Mouse (Mus musculus) forebrain, postnatal 0 days (tissue): ENCODE measurements at regions not wholly inside any gene's neighbourhood (a gene's known extent, or its start where the extent isn't known, plus 50 kb on each side); places are given as distances from the start of the nearest gene placed in this dataset.
A peak's percentile ranks its signal among the peaks of the same experiment; 100 is the strongest.

Experiments
- ATAC-seq: fragments of 200-750 bp; cut with Nextera tagmentation; 2 replicates; pipeline ENCODE4 v1.8.0; 2017; ENCODE audit warnings: mild to moderate bottlenecking, moderate library complexity
- DNase-seq: peaks from one replicate; pipeline ENCODE4 v3.0.0-alpha.2; 2015
- H3K27ac ChIP-seq: fragments of 300-500 bp; sonication (generic); 2 replicates; pipeline ENCODE4 v1.5.1; 2014; ENCODE audit warnings: low read depth, mild to moderate bottlenecking, antibody characterized with exemption, low read length, moderate library complexity, mixed read lengths
- H3K27me3 ChIP-seq: fragments of 300-500 bp; sonication (generic); 2 replicates; pipeline ENCODE4 v1.6.1; 2014; ENCODE audit warnings: mild to moderate bottlenecking, low read length, mixed read lengths; ENCODE audit not compliant: insufficient read depth
- H3K36me3 ChIP-seq: fragments of 300-500 bp; sonication (generic); 2 replicates; pipeline ENCODE4 v1.6.1; 2014; ENCODE audit warnings: mild to moderate bottlenecking, moderate library complexity; ENCODE audit not compliant: insufficient read depth
- H3K4me1 ChIP-seq: fragments of 300-500 bp; sonication (generic); 2 replicates; pipeline ENCODE4 v1.6.1; 2014; ENCODE audit warnings: antibody characterized with exemption; ENCODE audit not compliant: insufficient read depth
- H3K4me2 ChIP-seq: fragments of 300-500 bp; sonication (generic); 2 replicates; pipeline ENCODE4 v1.6.1; 2014; ENCODE audit warnings: low read depth, mild to moderate bottlenecking, moderate library complexity
- H3K4me3 ChIP-seq: fragments of 300-500 bp; sonication (generic); 2 replicates; pipeline ENCODE4 v1.5.1; 2014; ENCODE audit warnings: low read depth, low read length, mixed read lengths
- H3K9ac ChIP-seq: fragments of 300-500 bp; sonication (generic); 2 replicates; pipeline ENCODE4 v1.6.1; 2014; ENCODE audit warnings: mild to moderate bottlenecking
- H3K9me3 ChIP-seq: fragments of 300-500 bp; sonication (generic); 2 replicates; pipeline ENCODE4 v1.6.1; 2016; ENCODE audit warnings: low read length
- CTCF ChIP-seq: sonication (generic); IDR thresholded peaks from 2 replicates; pipeline ENCODE4 v1.5.1; 2016; ENCODE audit warnings: antibody characterized with exemption, control low read depth, low read depth
- WGBS: fragments of 180-500 bp; shearing (Covaris S2); extraction: QIAGEN DNeasy Blood & Tissue Kit; methylation state at CpG from one replicate; pipeline ENCODE4 v1.1.7; 2014; 5-methylcytosine and 5-hydroxymethylcytosine counted together

DNA sequence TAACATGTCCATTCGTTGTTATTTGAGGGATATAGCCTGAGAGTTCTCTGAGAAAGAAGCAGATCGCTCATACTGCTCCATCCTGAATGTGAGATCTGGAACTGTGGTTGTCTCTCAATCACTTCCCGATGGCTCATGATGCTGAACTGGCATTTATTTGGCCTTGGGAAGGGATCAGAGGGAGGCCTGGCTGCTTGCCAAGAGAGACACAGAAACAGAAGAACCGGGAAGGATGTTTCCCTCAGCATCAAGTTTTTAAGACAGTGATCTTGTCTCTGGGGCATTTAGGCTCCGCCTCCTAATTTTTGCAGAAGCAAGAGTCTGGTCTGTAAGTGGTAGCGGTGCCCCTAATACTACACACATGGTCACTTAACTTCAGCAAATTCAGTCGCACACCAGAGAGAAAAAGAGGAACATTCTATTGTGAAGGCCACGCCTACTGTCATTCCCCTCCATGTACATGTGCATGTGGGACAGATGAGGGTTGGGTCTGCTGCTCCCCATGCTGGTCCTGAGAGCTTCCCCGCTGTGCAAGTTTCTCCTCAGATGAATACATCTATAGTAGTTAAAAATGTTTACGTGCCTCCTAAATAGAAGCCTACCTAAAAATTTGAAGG lies 290.2 kb upstream of the Rsrc1 start:
- ATAC-seq (no peak), DNase-seq (no peak)
- Histone ChIP-seq H3K9me3 (no peaks in the 10 kb centered on the region), H3K4me3 (no peak overlapping the region), H3K27ac (no peak overlapping the region), H3K4me2 (no peak overlapping the region), H3K9ac (no peak overlapping the region), H3K4me1 (no peaks in the 10 kb centered on the region), H3K27me3 (no peaks in the 10 kb centered on the region), H3K36me3 (no peaks in the 10 kb centered on the region)
- WGBS: 79% methylated on average over 10 of the region's 10 CpGs
- no peak for TF ChIP-seq CTCF

DNA sequence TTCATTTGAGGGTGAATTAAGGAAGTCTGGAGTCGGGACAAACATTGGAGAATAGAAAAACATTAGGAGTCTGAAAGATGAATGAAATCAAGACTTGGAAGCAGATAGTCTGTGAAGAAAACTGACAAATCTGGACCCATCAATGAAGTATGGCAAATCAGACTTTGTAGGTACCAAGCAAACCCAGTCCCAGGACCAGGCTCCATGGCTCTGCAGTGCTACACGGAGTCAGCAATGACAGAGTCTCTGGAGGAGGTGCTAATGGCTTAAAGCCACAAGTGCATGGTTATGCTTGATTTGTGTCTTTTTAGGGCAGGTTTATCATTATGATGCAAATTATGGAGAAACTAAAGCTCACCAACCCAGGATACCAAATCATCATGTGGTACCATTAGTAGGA lies 286.1 kb upstream of the Rsrc1 start:
- Histone ChIP-seq H3K4me2 (no peak overlapping the region), H3K9me3 (no peaks in the 10 kb centered on the region), H3K27me3 (no peaks in the 10 kb centered on the region), H3K27ac (no peak overlapping the region), H3K4me1 (no peaks in the 10 kb centered on the region), H3K36me3 (no peaks in the 10 kb centered on the region), H3K4me3 (no peak overlapping the region), H3K9ac (no peak overlapping the region)
- WGBS: 83% methylated on average over 2 of the region's 2 CpGs
- ATAC-seq (no peak), DNase-seq (no peak)
- no peak for TF ChIP-seq CTCF

DNA sequence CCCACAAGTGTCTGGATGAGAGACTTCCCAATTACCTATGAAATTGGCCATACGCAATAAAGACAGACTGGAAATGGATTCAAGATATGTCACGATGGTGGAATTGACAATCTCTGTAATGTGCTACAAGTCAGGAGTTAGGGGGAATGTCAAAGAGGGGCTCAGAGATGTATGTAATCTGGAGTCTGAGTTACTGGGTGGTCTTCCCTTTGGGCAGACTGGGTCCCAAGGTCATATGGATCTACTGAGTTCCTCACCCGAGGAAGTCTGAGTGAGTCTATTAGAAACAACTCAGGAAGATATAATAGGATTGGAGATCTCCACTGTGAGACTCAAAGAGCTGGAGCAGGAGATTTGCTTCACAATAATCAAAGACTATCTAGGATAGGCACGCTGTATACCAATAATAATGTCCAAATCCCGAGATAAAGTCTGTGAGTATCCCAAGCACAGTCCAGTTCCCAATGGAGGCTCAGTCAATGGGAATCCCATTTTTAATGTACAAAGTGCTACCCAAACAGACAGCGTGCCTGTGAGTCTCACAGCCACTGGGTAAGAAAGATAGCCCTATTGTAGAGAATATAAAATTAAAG lies 285.4 kb upstream of the Rsrc1 start:
- Histone ChIP-seq H3K4me2 (no peak overlapping the region), H3K9ac (no peak overlapping the region), H3K9me3 (no peaks in the 10 kb centered on the region), H3K36me3 (no peaks in the 10 kb centered on the region), H3K4me1 (no peaks in the 10 kb centered on the region), H3K27me3 (no peaks in the 10 kb centered on the region), H3K4me3 (no peak overlapping the region), H3K27ac (no peak overlapping the region)
- no peak for DNase-seq
- 35% methylated on average over 6 of the region's 6 CpGs for WGBS
- no peak for TF ChIP-seq CTCF
- ATAC-seq: no peak

DNA sequence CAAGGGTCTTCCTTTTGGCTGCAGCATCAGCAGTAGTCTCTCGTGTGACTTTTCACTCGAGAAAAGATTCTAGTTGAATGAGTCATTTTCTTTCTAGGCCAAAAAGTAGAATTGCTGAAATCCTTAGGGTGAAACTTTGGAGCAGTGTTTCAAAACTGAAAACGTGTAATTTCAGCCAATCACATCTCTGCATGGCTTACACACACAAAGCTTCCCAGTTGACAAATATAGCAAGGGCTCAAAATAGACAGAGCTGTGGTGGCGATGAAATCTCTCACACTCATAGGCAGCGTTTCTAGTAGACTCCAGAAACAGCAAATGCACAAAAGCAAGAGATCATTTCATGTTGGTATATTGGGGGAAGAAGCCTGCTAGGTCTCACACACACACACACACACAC lies 283.1 kb upstream of the Rsrc1 start:
- TF ChIP-seq CTCF: no peak
- H3K4me3 ChIP-seq: no peak overlapping the region
- 66% methylated on average over 5 of the region's 5 CpGs for WGBS
- no peaks in the 10 kb centered on the region for H3K9me3 ChIP-seq
- no peaks in the 10 kb centered on the region for H3K36me3 ChIP-seq
- no peaks in the 10 kb centered on the region for H3K27me3 ChIP-seq
- H3K4me2 ChIP-seq: no peak overlapping the region
- ATAC-seq: peak; percentile 87
- peak; percentile 41 for DNase-seq
- H3K9ac ChIP-seq: no peak overlapping the region
- no peak overlapping the region for H3K27ac ChIP-seq
- no peaks in the 10 kb centered on the region for H3K4me1 ChIP-seq

DNA sequence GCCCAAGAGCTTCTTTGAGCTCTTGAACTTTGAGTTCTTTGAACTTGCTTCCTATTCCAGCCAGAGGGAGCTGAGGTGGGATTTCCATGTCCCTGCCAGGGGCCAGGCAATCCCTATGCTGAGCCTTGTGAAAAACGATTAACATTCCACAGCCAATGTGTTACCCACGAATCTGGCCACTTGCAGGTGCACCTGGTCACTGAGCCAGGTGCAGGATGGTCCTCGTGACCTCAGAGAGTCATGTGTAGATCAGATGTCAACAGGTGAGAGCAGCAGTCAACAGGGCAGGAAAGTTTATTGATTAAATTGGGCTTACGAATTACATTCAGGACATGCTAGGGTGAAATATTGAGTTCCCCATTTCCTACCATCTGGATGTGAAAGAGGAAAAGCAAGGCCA lies 275.4 kb upstream of the Rsrc1 start:
- no peak overlapping the region for H3K9ac ChIP-seq
- no peaks in the 10 kb centered on the region for H3K4me1 ChIP-seq
- H3K9me3 ChIP-seq: no peaks in the 10 kb centered on the region
- no peak for TF ChIP-seq CTCF
- no peak overlapping the region for H3K4me2 ChIP-seq
- no peak overlapping the region for H3K4me3 ChIP-seq
- ATAC-seq: no peak
- H3K36me3 ChIP-seq: no peaks in the 10 kb centered on the region
- no peak for DNase-seq
- WGBS: 85% methylated on average over 4 of the region's 4 CpGs
- no peak overlapping the region for H3K27ac ChIP-seq
- no peaks in the 10 kb centered on the region for H3K27me3 ChIP-seq

DNA sequence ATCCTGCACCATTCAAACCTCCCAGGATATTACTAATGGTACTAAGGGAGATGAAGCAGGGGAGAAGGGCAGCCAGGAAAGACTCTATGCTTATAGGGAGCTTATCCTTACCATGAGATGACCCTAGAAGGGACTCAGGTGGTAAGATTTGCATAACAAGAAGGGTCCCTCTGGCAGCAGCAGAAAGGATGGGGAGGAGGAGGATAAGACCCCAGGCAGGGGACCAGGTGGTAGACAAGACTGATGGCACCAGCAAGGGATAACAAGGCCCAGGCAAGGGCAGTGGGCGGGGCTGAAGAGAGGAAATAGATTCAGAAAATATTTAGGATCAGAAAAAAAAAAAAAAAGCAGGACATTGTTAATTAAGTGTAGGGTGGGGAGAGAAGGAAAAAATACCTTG lies 245.7 kb upstream of the Rsrc1 start:
- WGBS: 80% methylated on average over 1 of the region's 1 CpGs
- TF ChIP-seq CTCF: no peak
- no peak for ATAC-seq
- H3K27me3 ChIP-seq: peaks cover 48% of the 10 kb centered on the region
- no peaks in the 10 kb centered on the region for H3K36me3 ChIP-seq
- no peak overlapping the region for H3K4me3 ChIP-seq
- no peaks in the 10 kb centered on the region for H3K4me1 ChIP-seq
- H3K4me2 ChIP-seq: no peak overlapping the region
- H3K27ac ChIP-seq: no peak overlapping the region
- H3K9me3 ChIP-seq: no peaks in the 10 kb centered on the region
- no peak for DNase-seq
- no peak overlapping the region for H3K9ac ChIP-seq

DNA sequence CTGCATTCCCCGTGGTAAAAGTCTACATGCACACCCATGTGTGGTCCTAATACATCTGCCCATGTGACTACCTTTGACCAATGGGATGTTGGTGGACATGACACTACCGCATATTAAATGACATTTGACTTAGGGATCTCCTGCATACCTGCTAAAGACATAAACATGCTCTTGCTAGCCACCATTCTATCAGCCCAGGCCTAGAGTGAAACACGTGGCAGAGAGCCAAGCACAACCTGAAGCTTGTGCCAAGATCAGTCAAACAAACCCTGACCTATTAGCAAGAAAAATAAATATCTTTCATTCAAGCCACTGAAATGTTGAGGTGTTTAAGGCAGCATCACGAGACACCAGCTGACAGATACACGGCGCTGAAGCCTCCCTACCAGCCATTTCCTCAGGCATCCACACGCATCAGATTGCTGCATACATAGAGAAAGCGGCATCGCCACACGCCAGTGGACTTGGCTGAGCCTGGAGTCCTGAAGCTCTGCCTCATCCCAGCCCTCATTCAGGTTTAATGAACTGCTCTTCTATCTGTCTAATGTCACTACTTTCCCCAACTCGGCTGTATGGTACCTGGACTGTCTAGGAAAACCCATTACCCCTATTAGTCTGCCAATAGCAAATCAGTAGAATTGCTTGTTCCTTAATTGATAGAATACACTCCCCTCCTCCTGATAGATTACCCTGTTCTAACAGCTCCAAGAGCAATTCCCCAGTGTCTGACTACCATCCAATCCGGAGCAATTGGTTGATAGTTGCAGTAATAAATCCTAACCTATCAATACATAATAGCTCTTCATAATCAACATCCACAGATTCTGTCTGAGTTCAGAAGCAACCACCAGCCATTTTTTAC lies 242.8 kb upstream of the Rsrc1 start:
- ATAC-seq (no peak), DNase-seq (no peak)
- TF ChIP-seq CTCF: no peak
- Histone ChIP-seq H3K27ac (no peak overlapping the region), H3K4me2 (no peak overlapping the region), H3K27me3 (peaks cover 66% of the 10 kb centered on the region), H3K4me3 (no peak overlapping the region), H3K36me3 (no peaks in the 10 kb centered on the region), H3K9ac (no peak overlapping the region), H3K4me1 (no peaks in the 10 kb centered on the region), H3K9me3 (no peaks in the 10 kb centered on the region)
- WGBS: 60% methylated on average over 12 of the region's 12 CpGs
